In genomic region chr7:46958853-46959252, GRCm38 (mm10) we compare ENCODE assay signal across 8 mouse cellular contexts. TPM values are rescaled to one million over a fixed set of nuclear protein-coding genes. Genes with fewer than 3 reads are reported as not detected.
DNase-seq lines count a peak whose midpoint lies in the region; ATAC-seq and TF ChIP-seq lines count a peak whose summit lies in the region.

No protein-coding gene starts in this region.

- H3K27me3 ChIP-seq in liver, adult 2 months (ENCODE audit: control insufficient read depth, insufficient read depth, low read length), result no peaks in the 10 kb centered on the region
- peaks cover 15% of the 10 kb centered on the region for H3K27me3 ChIP-seq in embryonic facial prominence, embryonic 13.5 days
- peaks cover 3% of the 10 kb centered on the region; the same call in 1 of the 2 replicates for H3K27me3 ChIP-seq in intestine, embryonic 16.5 days (replicated peaks; ENCODE audit: control insufficient read depth, insufficient read depth, low read length)
- H3K27me3 ChIP-seq in neural tube, embryonic 15.5 days (replicated peaks), result peaks cover 6% of the 10 kb centered on the region; the same call in 1 of the 2 replicates

- no peak for ATAC-seq in embryonic facial prominence, embryonic 13.5 days (ENCODE audit: insufficient number of reproducible peaks, insufficient read depth, low FRiP score, low TSS enrichment, low read depth)
- peak; percentile 37 for ATAC-seq in intestine, embryonic 16.5 days
- ATAC-seq in neural tube, embryonic 15.5 days (ENCODE audit: low FRiP score), result peak; percentile 53; the same call in 1 of the 2 replicates
- ATAC-seq in monocyte, adult 5-6 weeks (replicated peaks; ENCODE audit: insufficient number of reproducible peaks, low FRiP score, low TSS enrichment, poor library complexity, severe bottlenecking), result no peak

- TF ChIP-seq POLR2A in liver, adult 2 months (IDR thresholded peaks at IDR 0.05; ENCODE audit: extremely low read depth, insufficient read depth, low read length), result no peak

- H3K4me3 ChIP-seq in liver, adult 2 months (ENCODE audit: insufficient read depth, low read depth, low read length), result 0 out of 2 replicates have a peak overlapping the region, but pooled peaks have one; percentile 43
- peak overlapping the region; percentile 80 for H3K4me3 ChIP-seq in embryonic facial prominence, embryonic 13.5 days
- H3K4me3 ChIP-seq in intestine, embryonic 16.5 days (ENCODE audit: low read length), result peak overlapping the region; percentile 83
- H3K4me3 ChIP-seq in neural tube, embryonic 15.5 days (replicated peaks), result peak overlapping the region; percentile 71

- 25% methylated on average over 9 of the region's 9 CpGs for WGBS in liver, adult 2 months
- 20% methylated on average over 9 of the region's 9 CpGs for WGBS in embryonic facial prominence, embryonic 13.5 days
- 17% methylated on average over 9 of the region's 9 CpGs for WGBS in intestine, embryonic 16.5 days
- WGBS in neural tube, embryonic 15.5 days, result 19% methylated on average over 9 of the region's 9 CpGs

- H3K4me1 ChIP-seq in liver, adult 2 months (ENCODE audit: control insufficient read depth, insufficient read depth, low read length), result peaks cover 7% of the 10 kb centered on the region
- peaks cover 19% of the 10 kb centered on the region for H3K4me1 ChIP-seq in embryonic facial prominence, embryonic 13.5 days
- H3K4me1 ChIP-seq in intestine, embryonic 16.5 days (ENCODE audit: control insufficient read depth, insufficient read depth, low read length), result peaks cover 16% of the 10 kb centered on the region
- H3K4me1 ChIP-seq in neural tube, embryonic 15.5 days, result peaks cover 24% of the 10 kb centered on the region

- no peak for DNase-seq in liver, adult 2 months (ENCODE audit: extremely low read depth, low read depth, low spot score)
- DNase-seq in liver, result no peak
- no peak for DNase-seq in urinary bladder, postnatal 4 days (ENCODE audit: low spot score in 2 of 2)
- DNase-seq in adrenal gland, adult 8-10 months, result no peak

- H3K9ac ChIP-seq in liver, adult 2 months (ENCODE audit: low read depth, low read length), result no peak overlapping the region
- H3K9ac ChIP-seq in embryonic facial prominence, embryonic 13.5 days, result peak overlapping the region; percentile 88
- peak overlapping the region; percentile 90 for H3K9ac ChIP-seq in intestine, embryonic 16.5 days (ENCODE audit: low read depth, low read length)
- H3K9ac ChIP-seq in neural tube, embryonic 15.5 days (replicated peaks), result peak overlapping the region; percentile 79

- no peaks in the 10 kb centered on the region for H3K79me2 ChIP-seq in liver, adult 2 months (ENCODE audit: control insufficient read depth, insufficient read depth, low read length)

- no peaks in the 10 kb centered on the region for H3K9me3 ChIP-seq in embryonic facial prominence, embryonic 13.5 days
- no peaks in the 10 kb centered on the region for H3K9me3 ChIP-seq in intestine, embryonic 16.5 days (ENCODE audit: control insufficient read depth, low read length)
- no peaks in the 10 kb centered on the region for H3K9me3 ChIP-seq in neural tube, embryonic 15.5 days (replicated peaks)

- H3K36me3 ChIP-seq in liver, adult 2 months (ENCODE audit: control insufficient read depth, insufficient read depth, low read length), result peaks cover 7% of the 10 kb centered on the region
- peaks cover 15% of the 10 kb centered on the region for H3K36me3 ChIP-seq in embryonic facial prominence, embryonic 13.5 days
- 0 out of 2 replicates have a peak, but pooled peaks cover 3% of the 10 kb centered on the region for H3K36me3 ChIP-seq in intestine, embryonic 16.5 days (ENCODE audit: control insufficient read depth, insufficient read depth, low read length)
- H3K36me3 ChIP-seq in neural tube, embryonic 15.5 days, result peaks cover 12% of the 10 kb centered on the region

- TF ChIP-seq CTCF in liver, adult 2 months (IDR thresholded peaks at IDR 0.05; ENCODE audit: low read depth, low read length), result no peak

- H3K4me2 ChIP-seq in embryonic facial prominence, embryonic 13.5 days, result peak overlapping the region; percentile 79
- H3K4me2 ChIP-seq in intestine, embryonic 16.5 days (ENCODE audit: low read depth, low read length), result peak overlapping the region; percentile 77
- H3K4me2 ChIP-seq in neural tube, embryonic 15.5 days, result peak overlapping the region; percentile 90

- H3K27ac ChIP-seq in liver, adult 2 months (replicated peaks; ENCODE audit: insufficient read depth, low read depth, low read length), result no peak overlapping the region
- no peak overlapping the region for H3K27ac ChIP-seq in embryonic facial prominence, embryonic 13.5 days
- no peak overlapping the region for H3K27ac ChIP-seq in intestine, embryonic 16.5 days (ENCODE audit: low read length)
- peak overlapping the region; percentile 51; the same call in 1 of the 2 replicates for H3K27ac ChIP-seq in neural tube, embryonic 15.5 days (replicated peaks)

RNA-seq across cellular contexts. Expression of gene Uevld, which starts 0.5 kb away (rescaled TPM):
- total RNA-seq in liver, adult 2 months (2014; rRNA removed), result 9.8 and 10.2 TPM in 2 replicates
- polyA plus RNA-seq in liver, adult 2 months (2012; rRNA removed), result 2.7 and 3.0 TPM in 2 replicates
- 10.3 and 11.2 TPM in 2 replicates for polyA plus RNA-seq in embryonic facial prominence, embryonic 13.5 days (2015; fragmentation: Nextera tagmentation; extraction: Ambion mirVana)
- 10.0 and 10.1 TPM in 2 replicates for polyA plus RNA-seq in intestine, embryonic 16.5 days (2015; fragmentation: Nextera tagmentation; extraction: Ambion mirVana)
- 4.3 and 5.2 TPM in 2 replicates for polyA plus RNA-seq in neural tube, embryonic 15.5 days (2015; fragmentation: Nextera tagmentation; extraction: Ambion mirVana)
- 10 to 100 TPM; 17.6 to 23.9 (median 21.9) TPM for total RNA-seq in adrenal gland, adult 8-10 months (2022)
- total RNA-seq in monocyte, adult 5-6 weeks (2017), result 4.8 to 9.9 TPM (median 6.4 TPM) in 3 replicates

RNA-seq across cellular contexts. Expression of gene Gm9999, which starts 24.5 kb away (rescaled TPM):
- not detected in 2 replicates for total RNA-seq in liver, adult 2 months (2014; rRNA removed)
- polyA plus RNA-seq in liver, adult 2 months (2012; rRNA removed), result not detected in 2 replicates
- not detected in 2 replicates for polyA plus RNA-seq in embryonic facial prominence, embryonic 13.5 days (2015; fragmentation: Nextera tagmentation; extraction: Ambion mirVana)
- polyA plus RNA-seq in intestine, embryonic 16.5 days (2015; fragmentation: Nextera tagmentation; extraction: Ambion mirVana), result not detected in 2 replicates
- polyA plus RNA-seq in neural tube, embryonic 15.5 days (2015; fragmentation: Nextera tagmentation; extraction: Ambion mirVana), result not detected in 2 replicates
- total RNA-seq in adrenal gland, adult 8-10 months (2022), result not detected
- total RNA-seq in monocyte, adult 5-6 weeks (2017), result not detected in 3 replicates

RNA-seq across cellular contexts. Expression of gene Tsg101, which starts 39.1 kb away (rescaled TPM):
- total RNA-seq in liver, adult 2 months (2014; rRNA removed), result 19.5 and 20.3 TPM in 2 replicates
- polyA plus RNA-seq in liver, adult 2 months (2012; rRNA removed), result 33.4 and 43.6 TPM in 2 replicates
- polyA plus RNA-seq in embryonic facial prominence, embryonic 13.5 days (2015; fragmentation: Nextera tagmentation; extraction: Ambion mirVana), result 198 TPM in 2 replicates
- 115 and 128 TPM in 2 replicates for polyA plus RNA-seq in intestine, embryonic 16.5 days (2015; fragmentation: Nextera tagmentation; extraction: Ambion mirVana)
- polyA plus RNA-seq in neural tube, embryonic 15.5 days (2015; fragmentation: Nextera tagmentation; extraction: Ambion mirVana), result 292 and 317 TPM in 2 replicates
- 10 to 100 TPM; 72.4 to 91.6 (median 78.7) TPM for total RNA-seq in adrenal gland, adult 8-10 months (2022)
- total RNA-seq in monocyte, adult 5-6 weeks (2017), result 27.2 to 80.4 TPM (median 57.3 TPM) in 3 replicates

RNA-seq across cellular contexts. Expression of gene Spty2d1, which starts 49.4 kb away (rescaled TPM):
- 7.5 and 7.6 TPM in 2 replicates for total RNA-seq in liver, adult 2 months (2014; rRNA removed)
- polyA plus RNA-seq in liver, adult 2 months (2012; rRNA removed), result 2.9 and 3.2 TPM in 2 replicates
- polyA plus RNA-seq in embryonic facial prominence, embryonic 13.5 days (2015; fragmentation: Nextera tagmentation; extraction: Ambion mirVana), result 18.8 and 20.0 TPM in 2 replicates
- polyA plus RNA-seq in intestine, embryonic 16.5 days (2015; fragmentation: Nextera tagmentation; extraction: Ambion mirVana), result 15.2 and 16.5 TPM in 2 replicates
- polyA plus RNA-seq in neural tube, embryonic 15.5 days (2015; fragmentation: Nextera tagmentation; extraction: Ambion mirVana), result 7.3 and 8.7 TPM in 2 replicates
- 10 to 100 TPM; 17.3 to 19.7 (median 18.9) TPM for total RNA-seq in adrenal gland, adult 8-10 months (2022)
- 84.5 to 99.8 TPM (median 97.7 TPM) in 3 replicates for total RNA-seq in monocyte, adult 5-6 weeks (2017)

Comparison
In these comparisons a context has a peak if more than half of its experiments do, and no peak if none do; other contexts are left out.
1. ATAC-seq: peak in intestine, embryonic 16.5 days (single experiment) and neural tube, embryonic 15.5 days (single experiment); none in embryonic facial prominence, embryonic 13.5 days (single experiment) and monocyte, adult 5-6 weeks (single experiment).
2. Peak in every context shown above with its lines, with median percentiles within 50 percentile points of each other: H3K4me3 ChIP-seq and H3K4me2 ChIP-seq.